Mouse (Mus musculus) adrenal gland, postnatal 36 days (tissue): ENCODE data around the gene Pard3. TPM values are rescaled to one million over a fixed set of nuclear protein-coding genes. Genes with fewer than 3 reads are reported as not detected.

Experiments used
- DNase-seq, 2 experiments: peaks; one replicate each; pipeline ENCODE4 v3.0.0; 2021; ENCODE audit warnings: mixed read lengths in 1 of 2
- total RNA-seq, 2 experiments: library from RNA; stranded (reverse); gene quantifications; 2 replicates each; pipeline ENCODE4 v1.2.3; 2021

Gene Pard3
- total RNA-seq, 2 experiments from 2014 or later: 40.4 to 41.3 TPM

DNA sequence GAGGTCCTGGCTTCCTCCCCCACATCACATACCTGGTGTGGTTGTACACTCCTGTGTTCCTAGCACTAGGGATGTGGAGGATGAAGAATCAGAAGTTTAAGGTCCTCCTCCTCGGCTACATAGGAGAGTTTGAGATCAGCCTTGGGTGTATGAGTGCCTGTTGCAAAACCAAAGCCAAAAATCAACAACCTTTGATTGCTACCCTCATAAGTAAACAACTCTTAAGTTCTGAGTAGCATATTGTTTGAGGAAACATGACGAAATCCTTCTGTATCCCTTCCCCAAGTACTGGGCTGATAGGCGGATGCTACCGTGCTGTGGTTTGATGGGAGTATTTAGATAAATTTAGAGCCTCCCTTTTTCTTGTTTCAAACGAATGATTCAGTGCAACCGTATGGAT, 20.9 kb downstream of the Pard3 start:
- DNase-seq: no peak

DNA sequence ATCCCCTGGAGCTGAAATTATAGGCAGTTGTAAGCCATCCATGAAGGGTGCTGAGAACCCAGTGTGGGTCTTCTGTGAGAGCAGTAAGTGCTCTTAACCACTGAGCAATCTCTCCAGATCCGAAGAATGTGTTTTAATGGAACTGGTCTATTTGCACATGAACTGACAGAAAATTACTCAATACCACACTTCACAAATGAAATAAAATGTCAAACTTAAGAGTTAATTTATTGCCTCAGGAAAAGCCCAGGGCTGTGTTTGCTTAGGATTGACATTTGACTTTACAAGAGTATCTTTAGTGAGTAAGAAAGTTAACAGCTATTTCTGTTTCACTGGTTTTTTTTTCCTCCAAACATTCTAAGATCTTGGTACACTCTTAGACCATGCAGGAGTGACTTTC, 23.7 kb downstream of the Pard3 start:
- no peak for DNase-seq

- DNase-seq: no peak
Observed at GRCm38 (mm10) chr8:127088372-127088771, 24.7 kb downstream of the Pard3 start.

DNA sequence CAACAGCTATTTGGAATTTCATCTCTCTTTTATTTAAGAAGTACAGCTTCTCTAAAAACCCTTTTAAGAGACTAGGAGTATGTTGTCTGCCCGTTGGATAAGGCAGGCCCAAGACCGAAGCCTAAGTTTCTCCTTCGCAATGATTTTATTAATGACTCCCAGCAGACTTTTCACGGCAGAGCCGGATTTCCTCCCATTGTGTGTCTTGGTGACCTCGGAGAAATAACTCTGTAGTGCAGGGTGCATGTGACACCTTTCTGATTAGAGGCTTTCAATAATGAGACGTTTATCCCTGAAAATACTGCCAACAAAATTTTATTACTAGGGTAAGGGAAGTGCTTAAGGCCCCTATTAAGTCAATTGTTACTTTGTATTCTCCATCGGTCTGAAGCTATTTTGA, 25.3 kb downstream of the Pard3 start:
- peak in 1 of 2 experiments; percentile 14 for DNase-seq

- DNase-seq: peak; percentile 10 to 20
Observed at GRCm38 (mm10) chr8:127090435-127090834, 26.7 kb downstream of the Pard3 start.

GRCm38 (mm10) chr8:127091936-127092335, 28.2 kb downstream of the Pard3 start:
- no peak for DNase-seq

DNA sequence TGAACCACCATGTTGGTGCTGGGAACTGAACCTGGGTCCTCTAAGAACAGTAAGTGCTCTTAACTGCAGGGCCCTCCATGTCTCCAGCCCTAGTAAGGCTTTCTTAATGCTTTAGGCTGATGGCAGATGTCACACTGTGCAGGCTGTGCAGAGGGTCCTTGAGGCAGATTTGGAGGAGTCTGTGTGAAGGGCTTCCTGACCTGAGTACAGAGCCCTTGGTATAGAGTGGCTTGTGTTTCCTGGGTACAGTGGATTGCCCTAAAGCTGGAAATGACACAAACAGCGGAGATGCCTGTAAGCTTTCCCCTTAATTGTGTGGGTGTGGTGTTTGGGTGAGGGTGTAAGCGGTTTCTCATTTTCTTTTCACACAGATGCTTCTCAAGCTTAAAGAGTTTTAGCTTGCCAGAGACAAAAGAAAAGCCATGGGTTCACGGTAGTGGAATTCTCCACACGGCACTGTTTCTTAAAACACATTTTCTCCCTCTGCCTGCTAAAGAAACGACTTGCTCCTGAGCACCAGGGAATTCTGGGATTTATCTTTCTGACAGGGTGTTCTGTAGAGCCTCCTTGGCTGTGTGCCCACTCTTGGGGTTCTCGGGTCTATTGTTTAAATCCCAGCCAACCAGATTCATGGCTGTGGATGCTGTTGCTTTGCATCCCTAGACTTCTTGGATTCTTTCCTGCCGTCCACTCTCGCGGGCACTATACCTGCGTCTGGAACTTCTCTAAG, 28.9 kb downstream of the Pard3 start:
- DNase-seq: no peak

GRCm38 (mm10) chr8:127093113-127093426, 29.4 kb downstream of the Pard3 start:
- DNase-seq: no peak

DNA sequence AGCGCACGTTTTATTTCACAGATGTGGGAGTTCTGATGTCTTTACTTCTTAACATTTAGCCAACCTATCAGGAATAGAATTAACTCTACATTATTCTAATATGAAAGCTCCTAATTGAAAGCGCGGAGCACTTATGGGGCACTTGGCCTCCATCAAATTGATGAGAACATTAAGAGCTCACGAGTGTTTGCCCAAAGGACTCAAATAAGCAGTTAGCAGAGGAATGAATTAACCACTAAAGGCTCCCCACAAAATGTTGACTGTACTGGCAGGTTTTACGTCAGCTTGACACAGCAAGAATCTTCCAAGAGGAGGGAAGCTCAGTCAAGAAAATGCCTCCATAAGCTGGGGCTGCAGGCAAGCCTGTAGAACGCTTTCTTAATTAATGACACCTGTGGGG, 32.1 kb downstream of the Pard3 start:
- DNase-seq: no peak

DNA sequence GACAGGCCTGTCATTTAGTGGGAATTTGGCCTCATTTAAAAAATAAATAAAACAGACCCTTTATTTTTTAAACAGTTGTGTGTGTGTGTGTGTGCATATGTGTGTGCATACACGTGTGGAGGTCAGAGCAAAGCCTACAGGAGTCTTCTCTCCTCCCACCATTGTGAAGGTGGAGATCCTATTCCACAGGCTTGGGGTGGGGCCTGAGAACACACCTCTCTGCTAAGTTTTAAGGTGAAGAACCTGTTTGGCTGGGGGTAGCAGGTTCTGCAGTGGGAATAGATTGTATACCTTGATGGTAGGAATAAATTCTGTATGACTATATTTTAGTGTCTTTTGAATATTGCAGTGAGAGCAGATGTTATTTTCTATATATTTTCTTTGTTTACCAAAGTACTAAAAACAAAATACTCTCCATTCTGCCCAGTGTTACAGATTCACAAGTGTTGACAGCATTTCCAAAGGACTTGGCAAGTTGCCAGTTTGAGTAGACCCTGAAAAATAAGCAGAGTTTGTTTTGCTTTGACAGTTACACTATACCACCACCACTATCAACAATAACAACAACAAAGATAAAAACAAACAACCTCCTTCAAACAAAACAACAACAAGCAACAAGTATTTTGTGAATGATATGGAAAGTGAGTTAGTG, 35.9 kb downstream of the Pard3 start:
- no peak for DNase-seq

DNA sequence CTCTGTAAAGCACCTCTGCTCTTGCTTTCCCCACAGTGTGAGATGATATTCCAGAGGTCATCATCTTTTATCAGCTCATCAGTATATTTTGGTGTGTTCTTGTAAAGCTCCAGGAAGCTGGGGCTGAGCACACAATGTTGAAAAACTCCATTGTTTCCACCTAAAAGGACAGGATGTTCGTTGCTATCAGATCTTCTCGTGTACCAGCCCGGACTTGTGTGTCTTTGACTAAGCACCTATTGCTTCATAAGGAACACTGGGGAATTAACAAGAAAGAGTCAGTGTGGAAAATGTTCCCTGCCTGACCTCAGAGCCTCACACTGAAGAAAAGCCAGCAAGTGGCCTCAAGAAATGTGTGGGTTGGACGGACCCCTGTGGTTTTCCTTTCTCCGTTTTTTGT, 39.6 kb downstream of the Pard3 start:
- no peak for DNase-seq

- no peak for DNase-seq
Observed at GRCm38 (mm10) chr8:127104616-127105015, 40.9 kb downstream of the Pard3 start.

DNA sequence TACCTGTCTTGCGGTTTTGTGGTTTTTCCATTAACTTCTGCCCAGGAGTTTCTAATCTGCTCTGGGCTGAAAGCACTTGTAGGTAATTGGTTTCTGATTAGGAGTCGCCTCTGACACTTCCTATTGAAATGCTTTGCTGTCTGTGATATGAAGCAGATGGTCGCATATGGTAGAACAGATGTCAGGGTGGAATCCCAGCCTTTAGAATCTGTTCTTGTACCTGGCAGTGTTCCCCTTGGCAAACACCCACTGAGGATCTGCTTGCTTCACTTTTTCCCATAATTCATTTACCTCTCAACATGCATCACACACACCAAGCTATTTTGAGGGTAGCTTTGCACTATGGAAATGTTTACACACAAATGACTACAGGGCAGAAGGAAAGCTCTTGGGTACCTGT, 44.2 kb downstream of the Pard3 start:
- no peak for DNase-seq

DNA sequence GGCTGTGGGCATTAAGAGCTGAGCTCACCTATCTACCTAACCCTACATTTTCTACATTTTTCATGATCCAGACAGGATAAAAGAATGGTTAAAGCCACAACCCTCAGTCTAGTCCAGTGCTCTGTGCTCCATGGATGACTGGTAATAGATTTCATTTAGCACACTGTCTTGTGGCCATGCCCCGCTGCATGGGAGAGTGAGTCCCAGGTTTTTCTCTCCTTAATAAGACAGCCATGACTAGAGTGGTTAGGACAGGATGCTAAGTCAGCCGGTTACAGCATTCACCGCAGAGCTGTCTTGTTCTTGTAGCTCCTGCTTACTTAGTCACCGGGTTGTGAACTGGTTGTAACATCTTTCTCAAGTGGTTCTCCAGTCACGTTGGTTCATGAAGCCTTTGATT, 49.5 kb downstream of the Pard3 start:
- no peak for DNase-seq

DNA sequence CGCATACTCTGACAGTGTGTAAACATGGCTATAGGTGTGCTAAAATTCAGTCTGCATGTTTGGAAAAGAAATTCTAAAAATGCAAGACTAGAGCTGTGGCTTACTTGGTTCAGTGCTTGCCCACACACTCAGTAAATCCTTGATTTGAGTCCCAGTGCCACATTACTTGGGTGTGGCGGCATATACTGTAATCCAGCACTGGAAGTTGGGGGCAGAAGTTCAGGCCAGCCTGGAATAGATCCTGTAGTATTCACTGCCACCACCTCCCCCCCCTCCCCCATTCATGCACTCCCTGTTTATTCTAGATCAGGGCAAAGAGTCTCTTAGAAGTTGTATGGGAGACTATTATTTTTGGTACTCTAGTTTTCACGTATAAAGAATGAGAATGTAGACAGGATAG, 52.1 kb downstream of the Pard3 start:
- DNase-seq: no peak

GRCm38 (mm10) chr8:127118373-127118861, 54.7 kb downstream of the Pard3 start:
- DNase-seq: peak in 1 of 2 experiments; percentile 20

DNA sequence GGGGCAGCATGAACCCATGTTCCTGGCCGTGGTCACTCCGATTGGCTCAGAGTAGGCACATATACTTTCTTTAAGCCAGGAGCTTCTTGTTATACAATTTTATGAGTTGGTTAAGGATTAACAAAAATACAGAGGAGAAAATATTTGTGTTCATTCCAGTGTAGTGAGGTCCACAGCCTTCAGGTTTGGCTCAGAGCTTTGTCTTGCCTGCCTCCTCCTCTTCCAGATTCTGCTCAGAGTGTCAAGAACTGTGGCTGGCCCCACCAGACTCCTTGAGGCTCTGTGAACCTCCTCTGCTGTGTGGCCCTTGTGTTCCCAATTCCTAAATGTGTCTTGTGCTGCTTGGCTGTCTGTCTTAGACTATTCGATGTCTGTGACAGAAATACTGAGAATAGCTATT, 59.7 kb downstream of the Pard3 start:
- no peak for DNase-seq

- no peak for DNase-seq
Observed at GRCm38 (mm10) chr8:127124795-127125194, 61.1 kb downstream of the Pard3 start.

DNA sequence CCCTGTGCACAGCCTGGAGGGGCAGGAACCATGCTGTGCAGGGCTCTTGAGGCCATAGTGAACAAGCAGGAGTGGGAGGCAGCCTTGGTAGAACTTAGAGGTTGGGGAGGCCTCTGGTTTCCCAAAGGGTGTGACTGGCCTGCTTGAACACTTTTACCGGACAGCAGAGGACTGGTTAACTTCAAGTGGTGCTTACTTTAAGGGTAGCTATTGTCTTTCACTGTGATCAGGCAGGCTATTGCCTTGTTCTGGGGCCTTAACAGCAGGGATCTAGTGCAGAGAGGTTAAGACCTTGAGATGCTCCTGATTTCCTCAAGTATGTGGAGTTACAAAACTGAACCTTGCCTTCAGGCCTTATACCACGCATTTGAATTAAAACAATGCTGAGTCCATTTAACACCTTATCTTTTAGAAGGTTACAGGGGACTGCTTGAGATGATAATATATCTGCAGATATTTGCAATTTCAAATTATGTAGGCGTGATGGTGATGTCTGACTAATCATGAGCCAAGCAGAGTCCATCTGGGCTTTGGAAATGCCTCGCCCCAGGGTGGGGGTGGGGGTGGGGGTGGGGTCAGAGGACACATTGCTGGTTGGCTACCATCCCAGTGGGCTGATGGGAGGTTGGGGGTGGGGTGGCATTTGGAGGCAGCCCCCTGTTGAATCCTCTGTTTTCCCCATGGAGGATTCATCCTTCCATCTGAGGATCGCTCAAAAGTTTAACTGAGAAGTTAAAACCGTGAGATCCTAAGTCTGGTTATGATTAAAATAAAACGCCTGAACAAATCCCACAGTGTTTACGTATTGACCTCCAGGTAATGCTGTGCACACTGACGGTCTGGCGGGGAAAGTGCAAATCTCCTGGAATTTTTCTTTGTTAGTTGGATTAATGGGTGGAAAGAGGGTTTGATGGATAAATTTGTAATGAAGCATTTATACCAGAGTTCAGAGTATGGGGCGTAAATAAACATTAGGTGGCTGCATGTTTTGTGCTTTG, 62.3 kb downstream of the Pard3 start:
- DNase-seq: no peak

DNA sequence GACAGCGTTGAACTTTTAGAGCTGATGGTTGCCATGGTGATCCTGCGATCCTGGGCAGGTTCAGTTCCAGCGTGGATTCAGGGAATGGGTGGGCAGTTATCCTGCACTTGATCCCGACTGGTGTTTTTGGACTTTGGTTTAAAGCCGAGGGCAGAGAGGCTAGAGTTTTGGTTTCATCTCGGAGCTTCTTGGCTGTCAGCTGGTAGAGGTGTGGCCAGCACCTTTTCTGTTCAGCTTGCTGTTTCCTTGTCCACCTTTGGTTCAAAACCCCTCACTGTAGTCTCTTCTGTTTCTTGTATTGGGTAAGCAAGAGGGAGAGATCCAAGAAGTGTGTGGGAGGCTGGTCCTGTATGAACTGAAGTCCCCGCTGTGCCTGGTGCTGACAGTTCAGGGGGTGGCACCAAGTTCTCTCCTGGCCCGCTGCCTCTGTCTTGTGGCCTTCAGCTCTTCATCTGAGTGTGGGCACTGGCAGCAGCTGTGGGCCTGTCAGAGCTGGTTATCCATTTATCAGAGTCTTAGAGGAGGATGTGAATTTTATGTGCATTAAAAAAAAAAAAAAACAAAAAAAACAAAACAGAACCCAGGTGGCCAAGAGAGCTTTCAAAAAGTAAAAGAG, 65.2 kb downstream of the Pard3 start:
- DNase-seq: peak; percentile 74 to 77

DNA sequence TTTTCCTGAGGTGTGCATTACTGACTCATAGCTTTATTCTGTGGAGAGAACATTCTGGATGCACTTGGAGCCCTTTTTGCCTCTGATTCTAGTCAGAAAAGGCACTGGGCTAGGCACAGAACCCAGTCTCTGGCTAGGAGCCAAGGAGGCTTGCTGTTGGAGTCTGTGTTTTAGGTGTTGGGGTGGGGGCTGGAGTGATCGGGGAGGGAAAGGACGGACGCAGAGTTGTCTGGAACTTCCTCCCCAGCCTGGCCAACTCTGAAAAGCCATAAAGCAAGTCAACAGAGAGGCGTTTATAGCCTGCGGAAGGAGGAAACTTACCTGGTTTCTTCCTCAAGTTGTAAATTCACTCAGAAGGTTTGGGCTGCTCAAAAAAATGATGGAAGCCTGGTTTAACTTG, 70.6 kb downstream of the Pard3 start:
- no peak for DNase-seq

- DNase-seq: no peak
Observed at GRCm38 (mm10) chr8:127136201-127136600, 72.5 kb downstream of the Pard3 start.
